Mouse (Mus musculus) midbrain, embryonic 16.5 days (tissue): ENCODE data around the gene Hacd4. TPM values are rescaled to one million over a fixed set of nuclear protein-coding genes. Genes with fewer than 3 reads are reported as not detected.

Experiments used
- ATAC-seq: fragments of 200-750 bp; cut with Nextera tagmentation; 2 replicates; pipeline ENCODE4 v1.8.0; 2017; ENCODE audit warnings: moderate TSS enrichment
- H3K27ac ChIP-seq: fragments of 300-500 bp; sonication (generic); 2 replicates; pipeline ENCODE4 v1.5.1; 2014; ENCODE audit warnings: mild to moderate bottlenecking, low read length, mixed read lengths
- H3K27me3 ChIP-seq: fragments of 300-500 bp; sonication (generic); 2 replicates; pipeline ENCODE4 v1.6.1; 2014; ENCODE audit warnings: low read depth, low read length, mixed read lengths; ENCODE audit not compliant: control insufficient read depth, insufficient read depth
- H3K36me3 ChIP-seq: fragments of 300-500 bp; sonication (generic); 2 replicates; pipeline ENCODE4 v1.6.1; 2014; ENCODE audit warnings: mild to moderate bottlenecking, low read length, moderate library complexity, mixed read lengths; ENCODE audit not compliant: control insufficient read depth, insufficient read depth
- H3K4me1 ChIP-seq: fragments of 300-500 bp; sonication (generic); 2 replicates; pipeline ENCODE4 v1.6.1; 2014; ENCODE audit warnings: mild to moderate bottlenecking, low read length, mixed read lengths; ENCODE audit not compliant: control insufficient read depth, insufficient read depth
- H3K4me2 ChIP-seq: fragments of 300-500 bp; sonication (generic); 2 replicates; pipeline ENCODE4 v1.6.1; 2014; ENCODE audit warnings: mild to moderate bottlenecking, low read length, mixed read lengths
- H3K4me3 ChIP-seq: fragments of 300-500 bp; sonication (generic); 2 replicates; pipeline ENCODE4 v1.5.1; 2014; ENCODE audit warnings: low read depth, mild to moderate bottlenecking, low read length, moderate library complexity, mixed read lengths
- H3K9ac ChIP-seq: fragments of 300-500 bp; sonication (generic); 2 replicates; pipeline ENCODE4 v1.6.1; 2014; ENCODE audit warnings: low read depth, low read length, mixed read lengths
- H3K9me3 ChIP-seq: fragments of 300-500 bp; sonication (generic); replicated peaks from 2 replicates; pipeline ENCODE4 v1.6.1; 2014; ENCODE audit warnings: mild to moderate bottlenecking, low read length, mixed read lengths; ENCODE audit not compliant: control insufficient read depth, poor library complexity, severe bottlenecking
- WGBS: fragments of 180-500 bp; shearing (Covaris S2); extraction: QIAGEN DNeasy Blood & Tissue Kit; methylation state at CpG from one replicate; pipeline ENCODE4 v1.1.7; 2014; 5-methylcytosine and 5-hydroxymethylcytosine counted together
- polyA plus RNA-seq: library from polyadenylated mRNA; unstranded; fragments of >200 nt; fragmentation: Nextera tagmentation; extraction: Ambion mirVana; gene quantifications from 2 replicates; pipeline ENCODE4 v1.2.1, GENCODE M21; 2015

Hacd4 gene
- polyA plus RNA-seq: 2.7 and 3.8 TPM in 2 replicates

DNA sequence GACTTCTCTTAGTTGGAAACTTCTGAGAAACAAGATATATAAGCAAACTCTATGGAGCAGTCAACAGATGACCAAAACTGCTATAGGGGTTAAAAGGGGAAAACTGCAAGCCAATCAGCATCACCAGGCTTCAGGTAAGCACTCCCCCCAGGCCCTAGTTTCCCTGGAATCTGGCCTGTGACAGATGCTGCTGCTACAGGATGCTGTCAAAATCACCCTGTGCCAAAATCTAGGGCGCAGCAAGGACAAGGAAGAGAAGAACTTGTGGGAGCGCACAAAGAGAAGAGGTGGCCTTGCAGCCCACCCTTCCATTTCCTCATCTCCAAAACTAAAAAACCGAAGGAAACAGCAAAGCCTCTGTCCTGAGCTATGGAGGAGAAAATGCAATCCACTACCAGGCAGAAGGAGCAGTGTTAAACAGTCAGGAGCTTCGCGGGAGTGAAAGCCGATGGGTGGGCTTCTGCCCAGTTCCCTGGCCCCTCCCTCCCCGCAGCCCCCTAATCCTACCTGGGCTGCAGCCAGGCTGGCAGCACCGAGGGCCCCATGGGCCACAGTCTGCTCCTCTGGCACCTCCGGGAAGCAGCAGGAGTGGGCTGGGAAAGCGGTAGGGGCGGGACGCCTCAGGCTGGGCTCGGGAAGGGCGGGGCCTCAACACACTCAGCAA, at the start of gene Hacd4:
Hacd4 (minus strand) TSS at position 603 of the 664 bp plus-strand sequence.
- Histone ChIP-seq H3K27ac (no peak within 1 kb of the TSS), H3K27me3 (no peaks in the 10 kb centered on the region; the same call in 1 of the 2 replicates), H3K4me3 (peak within 1 kb of the TSS; percentile 38), H3K4me2 (peak within 1 kb of the TSS; percentile 75), H3K4me1 (no peaks in the 10 kb centered on the region; the same call in 1 of the 2 replicates), H3K9ac (peak within 1 kb of the TSS; percentile 62), H3K9me3 (no peaks in the 10 kb centered on the region), H3K36me3 (no peaks in the 10 kb centered on the region)
- WGBS: 7% methylated on average over 14 of the region's 14 CpGs
- ATAC-seq: peak; percentile 84

DNA sequence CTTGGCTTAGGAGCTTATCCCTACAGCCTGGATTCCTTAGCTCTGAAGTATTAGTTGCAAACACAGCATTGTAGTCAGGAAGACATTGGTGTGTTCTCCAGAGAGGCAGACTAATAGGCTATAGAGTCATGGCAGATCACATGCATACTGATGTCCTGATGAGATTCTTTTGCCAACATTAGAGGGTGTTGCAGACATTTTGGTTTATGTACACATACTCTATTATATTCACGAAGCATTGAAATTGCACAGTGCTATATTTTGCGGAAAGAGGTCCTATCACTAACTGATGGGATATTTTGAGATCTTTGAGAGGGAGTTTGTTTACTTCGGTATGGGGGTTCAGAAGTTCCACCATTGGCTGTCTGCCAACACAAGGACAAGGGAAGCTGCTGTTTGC, 49.4 kb upstream of the Hacd4 start:
- no peak overlapping the region for H3K4me2 ChIP-seq
- no peaks in the 10 kb centered on the region for H3K36me3 ChIP-seq
- H3K9me3 ChIP-seq: no peaks in the 10 kb centered on the region
- ATAC-seq: no peak
- no peak overlapping the region for H3K4me3 ChIP-seq
- H3K9ac ChIP-seq: no peak overlapping the region
- H3K27ac ChIP-seq: no peak overlapping the region
- no peaks in the 10 kb centered on the region for H3K27me3 ChIP-seq
- WGBS: 84% methylated on average over 3 of the region's 3 CpGs
- H3K4me1 ChIP-seq: no peaks in the 10 kb centered on the region

GRCm38 (mm10) chr4:88480130-88480529, 41.4 kb upstream of the Hacd4 start:
- no peaks in the 10 kb centered on the region for H3K4me1 ChIP-seq
- no peak overlapping the region for H3K9ac ChIP-seq
- H3K27ac ChIP-seq: no peak overlapping the region
- no peak overlapping the region for H3K4me3 ChIP-seq
- H3K9me3 ChIP-seq: no peaks in the 10 kb centered on the region
- ATAC-seq: no peak
- H3K27me3 ChIP-seq: no peaks in the 10 kb centered on the region
- no peak overlapping the region for H3K4me2 ChIP-seq
- H3K36me3 ChIP-seq: no peaks in the 10 kb centered on the region
- whole genome bisulfite sequencing: 85% methylated on average over 6 of the region's 6 CpGs

DNA sequence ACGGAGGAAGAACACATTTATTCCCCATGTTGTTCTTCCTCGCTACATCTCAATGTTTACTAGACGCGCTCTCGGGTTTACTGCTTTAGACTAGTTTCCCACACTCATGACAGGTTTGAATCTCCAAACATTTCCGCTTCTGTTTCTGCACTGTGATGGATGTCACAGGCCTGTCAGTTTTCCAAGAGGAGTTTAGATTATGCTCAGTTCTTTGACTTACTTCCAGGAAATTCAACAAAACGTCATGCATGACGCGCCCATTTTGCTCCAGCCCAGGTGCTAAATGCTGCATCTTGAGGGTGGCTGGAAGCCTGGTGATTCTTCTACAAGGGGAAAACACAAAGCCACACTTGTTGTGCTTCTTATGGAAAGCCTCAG, 40.1 kb upstream of the Hacd4 start:
- H3K4me2 ChIP-seq: no peak overlapping the region
- no peak overlapping the region for H3K9ac ChIP-seq
- H3K27me3 ChIP-seq: no peaks in the 10 kb centered on the region
- no peaks in the 10 kb centered on the region for H3K9me3 ChIP-seq
- H3K36me3 ChIP-seq: no peaks in the 10 kb centered on the region
- no peak overlapping the region for H3K27ac ChIP-seq
- ATAC-seq: no peak
- whole genome bisulfite sequencing: 89% methylated on average over 9 of the region's 9 CpGs
- no peaks in the 10 kb centered on the region for H3K4me1 ChIP-seq
- H3K4me3 ChIP-seq: no peak overlapping the region

- no peak overlapping the region for H3K4me2 ChIP-seq
- no peaks in the 10 kb centered on the region for H3K4me1 ChIP-seq
- no peaks in the 10 kb centered on the region for H3K36me3 ChIP-seq
- no peak overlapping the region for H3K27ac ChIP-seq
- H3K4me3 ChIP-seq: no peak overlapping the region
- 92% methylated on average over 4 of the region's 4 CpGs for WGBS
- ATAC-seq: no peak
- H3K9me3 ChIP-seq: no peaks in the 10 kb centered on the region
- H3K27me3 ChIP-seq: no peaks in the 10 kb centered on the region
- H3K9ac ChIP-seq: no peak overlapping the region
Observed at GRCm38 (mm10) chr4:88478177-88478808, 39.6 kb upstream of the Hacd4 start.

GRCm38 (mm10) chr4:88476511-88477210, 37.9 kb upstream of the Hacd4 start:
- Histone ChIP-seq H3K9me3 (no peaks in the 10 kb centered on the region), H3K4me3 (no peak overlapping the region), H3K27ac (no peak overlapping the region), H3K4me1 (no peaks in the 10 kb centered on the region), H3K36me3 (no peaks in the 10 kb centered on the region), H3K4me2 (no peak overlapping the region), H3K9ac (no peak overlapping the region), H3K27me3 (no peaks in the 10 kb centered on the region)
- no peak for ATAC-seq
- WGBS: 73% methylated on average over 4 of the region's 4 CpGs

GRCm38 (mm10) chr4:88476084-88476483, 37.4 kb upstream of the Hacd4 start:
- Histone ChIP-seq H3K9ac (no peak overlapping the region), H3K27ac (no peak overlapping the region), H3K36me3 (no peaks in the 10 kb centered on the region), H3K9me3 (no peaks in the 10 kb centered on the region), H3K27me3 (no peaks in the 10 kb centered on the region), H3K4me2 (no peak overlapping the region), H3K4me3 (no peak overlapping the region), H3K4me1 (no peaks in the 10 kb centered on the region)
- WGBS: 87% methylated on average over 3 of the region's 3 CpGs
- no peak for ATAC-seq

- Histone ChIP-seq H3K9ac (no peak overlapping the region), H3K27me3 (no peaks in the 10 kb centered on the region), H3K27ac (no peak overlapping the region), H3K36me3 (no peaks in the 10 kb centered on the region), H3K9me3 (no peaks in the 10 kb centered on the region), H3K4me1 (no peaks in the 10 kb centered on the region), H3K4me3 (no peak overlapping the region), H3K4me2 (no peak overlapping the region)
- ATAC-seq: no peak
- WGBS: 76% methylated on average over 2 of the region's 2 CpGs
Observed at GRCm38 (mm10) chr4:88471528-88471927, 32.8 kb upstream of the Hacd4 start.

- Histone ChIP-seq H3K4me2 (no peak overlapping the region), H3K9ac (no peak overlapping the region), H3K9me3 (no peaks in the 10 kb centered on the region), H3K4me3 (no peak overlapping the region), H3K36me3 (no peaks in the 10 kb centered on the region), H3K4me1 (no peaks in the 10 kb centered on the region), H3K27me3 (no peaks in the 10 kb centered on the region), H3K27ac (no peak overlapping the region)
- WGBS: 77% methylated on average over 4 of the region's 4 CpGs
- no peak for ATAC-seq
Observed at GRCm38 (mm10) chr4:88464574-88464973, 25.8 kb upstream of the Hacd4 start.
